Mouse (Mus musculus) neural tube, embryonic 14.5 days (tissue): ENCODE results near the gene Diras2. TPM values are rescaled to one million over a fixed set of nuclear protein-coding genes. Genes with fewer than 3 reads are reported as not detected.
A peak's percentile ranks its signal among the peaks of the same experiment; 100 is the strongest.

Experiments
- ATAC-seq: fragments of 200-750 bp; cut with Nextera tagmentation; 2 replicates; pipeline ENCODE4 v1.8.0; 2017; ENCODE audit warnings: low read depth, mild to moderate bottlenecking, moderate TSS enrichment, moderate library complexity
- H3K27ac ChIP-seq: fragments of 300-500 bp; sonication (generic); 2 replicates; pipeline ENCODE4 v1.5.1; 2014; ENCODE audit warnings: low read depth, mild to moderate bottlenecking, control low read depth, low read length, moderate library complexity, mixed read lengths
- H3K27me3 ChIP-seq: fragments of 300-500 bp; sonication (generic); 2 replicates; pipeline ENCODE4 v1.6.1; 2014; ENCODE audit warnings: low read length; ENCODE audit not compliant: control insufficient read depth, insufficient read depth
- H3K36me3 ChIP-seq: fragments of 300-500 bp; sonication (generic); 2 replicates; pipeline ENCODE4 v1.6.1; 2014; ENCODE audit warnings: low read length, mixed read lengths; ENCODE audit not compliant: control insufficient read depth, insufficient read depth
- H3K4me1 ChIP-seq: fragments of 300-500 bp; sonication (generic); 2 replicates; pipeline ENCODE4 v1.6.1; 2014; ENCODE audit warnings: low read length; ENCODE audit not compliant: control insufficient read depth, insufficient read depth
- H3K4me2 ChIP-seq: fragments of 300-500 bp; sonication (generic); 2 replicates; pipeline ENCODE4 v1.6.1; 2014; ENCODE audit warnings: mild to moderate bottlenecking, low read depth, low read length, control low read depth
- H3K4me3 ChIP-seq: fragments of 300-500 bp; sonication (generic); 2 replicates; pipeline ENCODE4 v1.5.1; 2014; ENCODE audit warnings: low read depth, low read length, control low read depth, mixed read lengths
- H3K9ac ChIP-seq: fragments of 300-500 bp; sonication (generic); replicated peaks from 2 replicates; pipeline ENCODE4 v1.6.1; 2014; ENCODE audit warnings: low read depth, mild to moderate bottlenecking, control low read depth, low read length, mixed read lengths
- H3K9me3 ChIP-seq: fragments of 300-500 bp; sonication (generic); 2 replicates; pipeline ENCODE4 v1.6.1; 2016; ENCODE audit warnings: low read length; ENCODE audit not compliant: control insufficient read depth
- WGBS: fragments of 180-500 bp; shearing (Covaris S2); extraction: QIAGEN DNeasy Blood & Tissue Kit; methylation state at CpG from one replicate; pipeline ENCODE4 v1.1.7; 2014; 5-methylcytosine and 5-hydroxymethylcytosine counted together
- polyA plus RNA-seq: library from polyadenylated mRNA; unstranded; fragments of >200 nt; fragmentation: Nextera tagmentation; extraction: Ambion mirVana; gene quantifications from 2 replicates; pipeline ENCODE4 v1.2.1, GENCODE M21; 2014

Diras2 gene
- polyA plus RNA-seq, 1 experiment from 2014 or later: 5.7 TPM

DNA sequence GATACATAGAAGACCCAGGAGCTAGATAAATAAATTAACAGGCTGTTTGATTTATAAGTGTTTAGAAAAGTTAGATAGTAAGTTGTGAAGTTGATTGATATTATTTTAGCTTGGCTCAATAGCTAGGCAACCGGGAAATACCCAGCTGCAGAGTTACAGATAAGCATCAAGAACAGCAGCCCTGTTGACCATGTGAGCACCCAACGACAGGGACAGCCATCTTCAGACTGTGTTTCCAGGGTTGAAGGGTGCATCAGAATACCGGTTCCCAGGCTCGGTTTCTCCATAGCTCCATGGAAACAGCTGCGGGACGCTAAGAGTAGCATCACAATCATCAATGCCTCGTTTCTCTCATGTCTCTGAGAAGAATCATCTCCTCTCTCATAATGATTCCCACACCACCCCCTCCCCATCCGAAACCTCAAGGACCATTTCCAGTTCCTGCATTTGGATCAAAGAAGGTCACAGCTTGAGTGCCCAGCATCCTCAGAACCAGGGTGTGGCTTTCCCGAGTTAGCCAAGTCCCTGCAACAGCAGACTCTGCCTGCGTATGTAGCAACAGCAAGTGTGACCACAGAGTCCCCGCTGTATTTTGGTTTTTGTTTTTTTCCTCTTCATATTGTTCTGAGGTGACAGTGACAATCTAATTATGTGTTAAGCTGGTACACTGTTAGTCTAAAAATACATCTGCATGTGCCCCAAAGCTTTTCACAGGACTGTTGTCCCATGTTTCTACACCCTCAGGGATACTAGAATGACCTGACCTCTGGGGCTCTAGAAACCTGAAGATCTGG is 40.7 kb upstream of the Diras2 start:
- Histone ChIP-seq H3K4me3 (no peak overlapping the region), H3K36me3 (no peaks in the 10 kb centered on the region), H3K4me2 (no peak overlapping the region), H3K9ac (no peak overlapping the region), H3K27me3 (no peaks in the 10 kb centered on the region), H3K9me3 (no peaks in the 10 kb centered on the region), H3K4me1 (no peaks in the 10 kb centered on the region), H3K27ac (no peak overlapping the region)
- ATAC-seq: no peak
- 84% methylated on average over 11 of the region's 11 CpGs for WGBS

GRCm38 (mm10) chr13:52570276-52570675 is 39.2 kb upstream of the Diras2 start:
- no peak overlapping the region for H3K4me3 ChIP-seq
- no peaks in the 10 kb centered on the region for H3K9me3 ChIP-seq
- no peaks in the 10 kb centered on the region for H3K27me3 ChIP-seq
- 91% methylated on average over 9 of the region's 9 CpGs for WGBS
- no peak overlapping the region for H3K27ac ChIP-seq
- H3K4me1 ChIP-seq: no peaks in the 10 kb centered on the region
- no peak for ATAC-seq
- no peaks in the 10 kb centered on the region for H3K36me3 ChIP-seq
- no peak overlapping the region for H3K4me2 ChIP-seq
- H3K9ac ChIP-seq: no peak overlapping the region

DNA sequence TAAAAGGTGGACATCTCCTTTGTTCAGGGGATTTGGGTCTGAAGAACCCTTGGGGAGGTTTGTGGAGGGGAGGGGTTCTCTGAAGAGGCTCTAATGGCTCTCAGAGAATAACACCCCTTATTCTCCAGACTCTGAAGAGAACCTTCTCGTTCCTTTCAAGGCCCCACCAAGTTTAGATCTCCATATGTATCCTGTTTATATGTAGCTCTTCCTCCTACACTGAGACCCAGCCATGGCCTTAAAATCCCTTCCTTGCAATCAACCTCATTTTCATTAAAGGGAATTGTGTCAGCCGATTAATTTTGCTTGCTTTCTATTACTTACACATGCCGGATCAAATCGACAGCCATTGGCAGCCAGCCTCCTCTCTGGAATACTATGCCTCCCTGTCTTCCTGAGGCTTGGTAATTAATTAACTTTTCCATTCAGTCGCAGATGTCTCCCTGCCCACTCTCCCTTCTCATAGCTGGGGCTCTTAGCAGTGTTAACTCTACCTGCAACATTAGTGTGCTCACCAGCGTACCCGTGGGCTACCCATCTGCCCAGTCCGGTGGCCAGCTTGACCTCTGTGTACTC is 38.2 kb upstream of the Diras2 start:
- Histone ChIP-seq H3K9me3 (no peaks in the 10 kb centered on the region), H3K9ac (no peak overlapping the region), H3K27ac (no peak overlapping the region), H3K27me3 (no peaks in the 10 kb centered on the region), H3K36me3 (no peaks in the 10 kb centered on the region), H3K4me1 (no peaks in the 10 kb centered on the region), H3K4me2 (no peak overlapping the region), H3K4me3 (no peak overlapping the region)
- ATAC-seq: peak; percentile 51; the same call in 1 of the 2 replicates
- WGBS: 48% methylated on average over 8 of the region's 8 CpGs

- no peaks in the 10 kb centered on the region for H3K36me3 ChIP-seq
- no peak overlapping the region for H3K4me3 ChIP-seq
- H3K9ac ChIP-seq: no peak overlapping the region
- H3K9me3 ChIP-seq: no peaks in the 10 kb centered on the region
- H3K27ac ChIP-seq: no peak overlapping the region
- WGBS: 79% methylated on average over 7 of the region's 7 CpGs
- no peak overlapping the region for H3K4me2 ChIP-seq
- H3K4me1 ChIP-seq: 0 out of 2 replicates have a peak, but pooled peaks cover 7% of the 10 kb centered on the region
- H3K27me3 ChIP-seq: no peaks in the 10 kb centered on the region
- ATAC-seq: no peak
Observed at GRCm38 (mm10) chr13:52566777-52567176, 35.7 kb upstream of the Diras2 start.

DNA sequence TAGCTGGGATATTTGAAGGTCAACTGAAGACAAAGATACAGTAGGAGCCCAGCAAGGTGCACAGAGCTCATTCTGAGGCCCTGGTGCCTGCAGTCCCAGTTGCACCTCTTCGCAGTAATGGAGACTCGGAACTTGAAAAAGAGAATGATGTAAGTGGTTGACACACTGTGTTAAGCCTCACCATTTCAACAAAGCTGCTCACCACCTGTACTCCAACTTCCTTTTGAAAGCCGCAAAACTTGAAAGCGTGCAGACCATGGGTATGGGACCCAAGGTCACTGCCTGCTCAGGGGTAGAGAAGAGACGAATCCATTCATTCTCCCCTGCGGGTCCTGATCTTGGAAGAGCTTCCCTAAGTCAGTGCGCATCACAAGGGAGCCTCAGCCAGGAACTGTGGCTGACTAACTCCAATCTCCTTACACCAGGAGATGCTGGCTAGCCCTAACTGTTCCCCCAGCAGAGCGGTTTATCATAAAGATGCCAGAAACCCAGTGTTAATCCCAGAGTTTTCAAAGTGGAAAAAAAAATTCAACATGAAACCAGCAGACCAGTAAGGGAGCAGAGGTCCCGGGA is 35.2 kb upstream of the Diras2 start:
- Histone ChIP-seq H3K27ac (no peak overlapping the region), H3K36me3 (no peaks in the 10 kb centered on the region), H3K9ac (no peak overlapping the region), H3K4me2 (no peak overlapping the region), H3K4me3 (no peak overlapping the region), H3K27me3 (no peaks in the 10 kb centered on the region), H3K9me3 (no peaks in the 10 kb centered on the region), H3K4me1 (0 out of 2 replicates have a peak, but pooled peaks cover 8% of the 10 kb centered on the region)
- WGBS: 94% methylated on average over 9 of the region's 9 CpGs
- no peak for ATAC-seq

DNA sequence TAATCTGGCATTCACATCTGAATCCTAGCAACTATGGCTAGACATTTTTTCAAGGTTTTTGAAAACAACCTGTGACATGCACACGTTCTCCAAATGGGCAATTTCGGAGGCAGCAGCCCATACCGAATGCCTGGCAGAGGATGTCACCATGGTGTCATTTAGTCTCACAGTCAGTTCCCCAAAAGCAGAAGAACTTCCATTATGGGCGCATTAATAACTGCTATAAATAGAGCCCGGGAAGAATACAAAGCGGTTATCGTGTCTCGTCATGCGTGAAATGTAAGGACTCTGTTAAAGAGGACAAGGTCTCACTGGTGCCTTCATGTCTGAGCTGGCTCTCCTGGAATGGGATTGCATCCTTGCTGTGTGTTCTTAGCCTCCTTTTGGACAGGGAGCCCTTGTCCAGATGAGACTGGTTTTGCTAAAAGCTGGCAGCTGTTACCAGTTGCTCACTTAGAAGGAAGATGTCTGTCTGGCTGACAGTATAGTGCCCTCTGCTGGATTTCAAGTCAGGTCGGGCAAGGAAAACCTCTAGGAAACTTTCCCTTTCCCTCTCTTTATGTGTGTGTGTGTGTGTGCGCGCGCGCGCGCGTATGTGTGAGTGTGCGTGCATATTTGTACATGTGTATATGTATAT is 34.1 kb upstream of the Diras2 start:
- Histone ChIP-seq H3K27ac (no peak overlapping the region), H3K4me2 (no peak overlapping the region), H3K9me3 (no peaks in the 10 kb centered on the region), H3K9ac (no peak overlapping the region), H3K27me3 (no peaks in the 10 kb centered on the region), H3K4me1 (0 out of 2 replicates have a peak, but pooled peaks cover 8% of the 10 kb centered on the region), H3K36me3 (no peaks in the 10 kb centered on the region), H3K4me3 (no peak overlapping the region)
- WGBS: 79% methylated on average over 18 of the region's 18 CpGs
- ATAC-seq: no peak

- H3K4me1 ChIP-seq: 0 out of 2 replicates have a peak, but pooled peaks cover 8% of the 10 kb centered on the region
- H3K4me2 ChIP-seq: no peak overlapping the region
- no peaks in the 10 kb centered on the region for H3K27me3 ChIP-seq
- H3K27ac ChIP-seq: no peak overlapping the region
- no peak for ATAC-seq
- WGBS: 12% methylated on average over 4 of the region's 4 CpGs
- H3K9me3 ChIP-seq: no peaks in the 10 kb centered on the region
- no peak overlapping the region for H3K9ac ChIP-seq
- no peaks in the 10 kb centered on the region for H3K36me3 ChIP-seq
- no peak overlapping the region for H3K4me3 ChIP-seq
Observed at GRCm38 (mm10) chr13:52562166-52562571, 31.1 kb upstream of the Diras2 start.

GRCm38 (mm10) chr13:52561367-52562165 is 30.5 kb upstream of the Diras2 start:
- no peak overlapping the region for H3K4me2 ChIP-seq

More at GRCm38 (mm10) chr13:52561367-52562165, 30.5 kb upstream of the Diras2 start:
- Histone ChIP-seq H3K36me3 (no peaks in the 10 kb centered on the region), H3K9ac (no peak overlapping the region), H3K27ac (no peak overlapping the region), H3K9me3 (no peaks in the 10 kb centered on the region), H3K27me3 (no peaks in the 10 kb centered on the region), H3K4me1 (0 out of 2 replicates have a peak, but pooled peaks cover 8% of the 10 kb centered on the region), H3K4me3 (no peak overlapping the region)
- WGBS: 67% methylated on average over 8 of the region's 8 CpGs
- ATAC-seq: no peak
